Mouse (Mus musculus): Measurements from ENCODE around the gene Pou2f1. TPM values are rescaled to one million over a fixed set of nuclear protein-coding genes. Genes with fewer than 3 reads are reported as not detected.

Gene Pou2f1
- polyA plus RNA-seq, 1 experiment from 2014 or later, result 3.4 TPM

DNA sequence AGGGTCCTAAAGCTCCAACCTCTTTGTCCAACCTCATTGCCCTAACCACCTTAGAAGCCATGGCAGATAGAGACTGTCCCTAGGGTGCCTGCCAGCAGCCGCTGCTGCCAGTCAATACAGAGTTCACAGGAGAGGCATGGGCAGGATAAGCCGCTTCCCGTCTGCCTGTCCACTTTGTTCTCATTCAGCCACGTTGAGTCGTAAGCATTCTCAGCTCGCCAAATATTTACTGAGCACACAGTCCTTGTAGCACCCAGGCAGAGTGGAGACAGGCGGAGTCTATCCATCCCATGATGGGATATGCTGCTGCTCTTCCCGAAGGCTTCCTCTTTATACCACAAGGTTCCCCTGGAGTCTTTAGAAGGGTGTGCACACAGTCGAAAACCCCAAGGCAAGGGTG lies 185.2 kb downstream of the Pou2f1 start:
- no peak overlapping the region for H3K4me3 ChIP-seq (ENCODE audit: low read depth, low read length)
- H3K4me1 ChIP-seq (ENCODE audit: insufficient read depth), result peaks cover 29% of the 10 kb centered on the region
- ATAC-seq (peak; percentile 60), DNase-seq (peak; percentile 41)
- no peak overlapping the region for H3K9ac ChIP-seq (replicated peaks)
- H3K4me2 ChIP-seq (ENCODE audit: low read depth, low read length), result no peak overlapping the region
- H3K27ac ChIP-seq (ENCODE audit: low read depth), result no peak overlapping the region
- H3K9me3 ChIP-seq (ENCODE audit: low read length), result no peaks in the 10 kb centered on the region
- H3K27me3 ChIP-seq (ENCODE audit: insufficient read depth, low read length), result no peaks in the 10 kb centered on the region
- TF ChIP-seq EP300 (IDR thresholded peaks at IDR 0.05; ENCODE audit: low read depth) (no peak), CTCF (IDR thresholded peaks at IDR 0.05; ENCODE audit: low read depth) (no peak)
- no peaks in the 10 kb centered on the region for H3K36me3 ChIP-seq (replicated peaks; ENCODE audit: insufficient read depth, low read length)
- 46% methylated on average over 9 of the region's 9 CpGs for WGBS (ENCODE audit: insufficient replicate concordance)

DNA sequence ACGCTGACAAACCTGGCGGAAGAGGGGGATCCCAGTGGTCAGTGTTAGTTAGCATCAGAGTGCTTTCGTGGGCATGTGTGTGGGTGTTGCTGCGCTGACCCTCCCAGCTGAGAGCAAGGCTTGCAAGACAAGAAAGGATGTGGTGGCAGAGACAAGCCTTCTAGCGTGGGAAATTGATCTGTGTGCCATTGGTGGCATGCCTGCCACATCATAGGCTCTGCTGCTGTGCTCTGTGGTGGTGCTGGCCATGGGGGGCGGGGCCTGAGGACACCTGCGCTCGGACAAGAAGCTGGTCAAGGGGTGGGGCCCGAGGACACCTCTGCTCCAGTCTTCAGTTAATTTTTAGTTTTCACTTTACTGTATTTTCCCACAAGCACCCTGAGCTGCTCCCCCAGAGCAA lies 186.1 kb downstream of the Pou2f1 start:
- H3K9ac ChIP-seq (replicated peaks), result no peak overlapping the region
- H3K9me3 ChIP-seq (ENCODE audit: low read length), result no peaks in the 10 kb centered on the region
- no peaks in the 10 kb centered on the region for H3K36me3 ChIP-seq (replicated peaks; ENCODE audit: insufficient read depth, low read length)
- no peak overlapping the region for H3K27ac ChIP-seq (ENCODE audit: low read depth)
- ATAC-seq (no peak), DNase-seq (no peak)
- H3K4me3 ChIP-seq (ENCODE audit: low read depth, low read length), result no peak overlapping the region
- 77% methylated on average over 9 of the region's 9 CpGs for WGBS (ENCODE audit: insufficient replicate concordance)
- H3K4me1 ChIP-seq (ENCODE audit: insufficient read depth), result peaks cover 29% of the 10 kb centered on the region
- no peaks in the 10 kb centered on the region for H3K27me3 ChIP-seq (ENCODE audit: insufficient read depth, low read length)
- TF ChIP-seq CTCF (IDR thresholded peaks at IDR 0.05; ENCODE audit: low read depth), result no peak
- TF ChIP-seq EP300 (IDR thresholded peaks at IDR 0.05; ENCODE audit: low read depth), result no peak
- H3K4me2 ChIP-seq (ENCODE audit: low read depth, low read length), result no peak overlapping the region

Other genes starting within 250 kb of the Pou2f1 start
- 289 and 305 TPM in 2 replicates for gene Creg1, start 238.9 kb downstream of the Pou2f1 start, polyA plus RNA-seq (2015; fragmentation: Nextera tagmentation; extraction: Ambion mirVana)
- 0.13 and 0.43 TPM in 2 replicates for gene Cd247, start 214.0 kb downstream of the Pou2f1 start, polyA plus RNA-seq (2015; fragmentation: Nextera tagmentation; extraction: Ambion mirVana)
- 0.04 and 0.20 TPM in 2 replicates for gene Dusp27, start 125.2 kb upstream of the Pou2f1 start, polyA plus RNA-seq (2015; fragmentation: Nextera tagmentation; extraction: Ambion mirVana)
- not detected in 2 replicates for gene Gpa33, start 127.6 kb upstream of the Pou2f1 start, polyA plus RNA-seq (2015; fragmentation: Nextera tagmentation; extraction: Ambion mirVana)
- not detected in 2 replicates for gene Mael, start 236.1 kb upstream of the Pou2f1 start, polyA plus RNA-seq (2015; fragmentation: Nextera tagmentation; extraction: Ambion mirVana)

Measured in liver, postnatal 0 days (tissue).